Mouse (Mus musculus) gastrocnemius, postnatal 10 days (tissue): ENCODE data around the gene Kcnq5. TPM values are rescaled to one million over a fixed set of nuclear protein-coding genes. Genes with fewer than 3 reads are reported as not detected.
"Not testable (repeated sequence)": the region's sequence is repeated elsewhere in the genome, so short reads cannot be mapped to it uniquely, and the experiment has no call there.

Experiments used
- DNase-seq: peaks from one replicate; pipeline ENCODE4 v3.0.0; 2021; ENCODE audit warnings: mixed read lengths
- total RNA-seq, 2 experiments: library from RNA; stranded (reverse); gene quantifications; 2 replicates each; pipeline ENCODE4 v1.2.3; 2021

Gene Kcnq5
- total RNA-seq, 2 experiments from 2014 or later: 4.0 to 5.4 TPM

- DNase-seq: no peak
Observed at GRCm38 (mm10) chr1:21837387-21837786, 124.4 kb downstream of the Kcnq5 start.

GRCm38 (mm10) chr1:21836337-21836736 is 125.4 kb downstream of the Kcnq5 start:
- DNase-seq: no peak

- DNase-seq: no peak
Observed at GRCm38 (mm10) chr1:21829909-21830455, 131.8 kb downstream of the Kcnq5 start.

- no peak for DNase-seq
Observed at GRCm38 (mm10) chr1:21820066-21820630, 141.6 kb downstream of the Kcnq5 start.

- no peak for DNase-seq
Observed at GRCm38 (mm10) chr1:21805064-21805463, 156.7 kb downstream of the Kcnq5 start.

- no peak for DNase-seq
Observed at GRCm38 (mm10) chr1:21804477-21804866, 157.3 kb downstream of the Kcnq5 start.

- DNase-seq: no peak
Observed at GRCm38 (mm10) chr1:21803751-21804476, 157.8 kb downstream of the Kcnq5 start.

GRCm38 (mm10) chr1:21780746-21781145 is 181.0 kb downstream of the Kcnq5 start:
- DNase-seq: no peak

GRCm38 (mm10) chr1:21777560-21777959 is 184.2 kb downstream of the Kcnq5 start:
- DNase-seq: no peak

GRCm38 (mm10) chr1:21773931-21774330 is 187.8 kb downstream of the Kcnq5 start:
- no peak for DNase-seq

- no peak for DNase-seq
Observed at GRCm38 (mm10) chr1:21770494-21770893, 191.2 kb downstream of the Kcnq5 start.

GRCm38 (mm10) chr1:21749297-21749696 is 212.4 kb downstream of the Kcnq5 start:
- DNase-seq: no peak

GRCm38 (mm10) chr1:21729131-21729530 is 232.6 kb downstream of the Kcnq5 start:
- no peak for DNase-seq

- not testable (repeated sequence) for DNase-seq
Observed at GRCm38 (mm10) chr1:21723231-21723630, 238.5 kb downstream of the Kcnq5 start.

- no peak for DNase-seq
Observed at GRCm38 (mm10) chr1:21721246-21721645, 240.5 kb downstream of the Kcnq5 start.

- DNase-seq: no peak
Observed at GRCm38 (mm10) chr1:21714816-21715215, 246.9 kb downstream of the Kcnq5 start.

- no peak for DNase-seq
Observed at GRCm38 (mm10) chr1:21712711-21713110, 249.0 kb downstream of the Kcnq5 start.

GRCm38 (mm10) chr1:21690458-21690857 is 271.3 kb downstream of the Kcnq5 start:
- DNase-seq: peak; percentile 4

GRCm38 (mm10) chr1:21688918-21689317 is 272.8 kb downstream of the Kcnq5 start:
- DNase-seq: no peak

GRCm38 (mm10) chr1:21684444-21684843 is 277.3 kb downstream of the Kcnq5 start:
- DNase-seq: no peak

- no peak for DNase-seq
Observed at GRCm38 (mm10) chr1:21676805-21677204, 284.9 kb downstream of the Kcnq5 start.

GRCm38 (mm10) chr1:21660840-21661239 is 300.9 kb downstream of the Kcnq5 start:
- DNase-seq: no peak

- no peak for DNase-seq
Observed at GRCm38 (mm10) chr1:21650820-21651219, 310.9 kb downstream of the Kcnq5 start.

GRCm38 (mm10) chr1:21635406-21635805 is 326.3 kb downstream of the Kcnq5 start:
- DNase-seq: no peak
